Mouse (Mus musculus): ENCODE measurements at regions not wholly inside any gene's neighbourhood (a gene's known extent, or its start where the extent isn't known, plus 50 kb on each side); places are given as distances from the start of the nearest gene placed in this dataset.

- no peak for DNase-seq
Observed at GRCm38 (mm10) chr10:117579210-117579609, 50.1 kb upstream of the Cpm start.

- no peak for DNase-seq
Observed at GRCm38 (mm10) chr10:117578696-117579146, 50.6 kb upstream of the Cpm start.

GRCm38 (mm10) chr10:117577970-117578695 is 51.2 kb upstream of the Cpm start:
- no peak for DNase-seq

GRCm38 (mm10) chr10:117576881-117577730 is 52.2 kb upstream of the Cpm start:
- no peak for DNase-seq

- DNase-seq = no peak
Observed at GRCm38 (mm10) chr10:117576154-117576859, 53.0 kb upstream of the Cpm start.

GRCm38 (mm10) chr10:117575404-117576153 is 53.7 kb upstream of the Cpm start:
- DNase-seq = no peak

- DNase-seq = no peak
Observed at GRCm38 (mm10) chr10:117574915-117575314, 54.4 kb upstream of the Cpm start.

- no peak for DNase-seq
Observed at GRCm38 (mm10) chr10:117574056-117574727, 55.1 kb upstream of the Cpm start.

GRCm38 (mm10) chr10:117573596-117573850 is 55.8 kb upstream of the Cpm start:
- DNase-seq = no peak

- no peak for DNase-seq
Observed at GRCm38 (mm10) chr10:117572746-117573595, 56.3 kb upstream of the Cpm start.

- peak; percentile 10 to 15 for DNase-seq
Observed at GRCm38 (mm10) chr10:117571891-117572573, 57.3 kb upstream of the Cpm start.

GRCm38 (mm10) chr10:117570971-117571861 is 58.1 kb upstream of the Cpm start:
- peak; percentile 3 to 11 for DNase-seq

- no peak for DNase-seq
Observed at GRCm38 (mm10) chr10:117570091-117570970, 59.0 kb upstream of the Cpm start.

- no peak for DNase-seq
Observed at GRCm38 (mm10) chr10:117569301-117570079, 59.8 kb upstream of the Cpm start.

GRCm38 (mm10) chr10:117568472-117569300 is 60.6 kb upstream of the Cpm start:
- DNase-seq = no peak

GRCm38 (mm10) chr10:117568138-117568387 is 61.2 kb upstream of the Cpm start:
- no peak for DNase-seq
